Comparison of ENCODE assay signal across 21 mouse cellular contexts in genomic region chr11:46366357-46366756, GRCm38 (mm10). TPM values are rescaled to one million over a fixed set of nuclear protein-coding genes. Genes with fewer than 3 reads are reported as not detected.
"Had no signal": no experiment of that assay in that cellular context is flagged by ENCODE, and none has a peak within 500 bp of the region (broad histone marks: within the 10 kb centered on the region; RNA-seq: fewer than 3 reads in every experiment).

No protein-coding gene starts in this region.

- H3K27me3 ChIP-seq: lung, embryonic 15.5 days; midbrain, embryonic 13.5 days; midbrain, embryonic 15.5 days; neural tube, embryonic 13.5 days; neural tube, embryonic 15.5 days; stomach, embryonic 15.5 days had no signal

- ATAC-seq: lung, postnatal 0 days; midbrain, embryonic 13.5 days; midbrain, embryonic 15.5 days had no signal

- H3K4me1 ChIP-seq: lung, embryonic 15.5 days; midbrain, embryonic 13.5 days; midbrain, embryonic 15.5 days; neural tube, embryonic 13.5 days; neural tube, embryonic 15.5 days; stomach, embryonic 15.5 days had no signal

- H3K36me3 ChIP-seq: lung, embryonic 15.5 days; midbrain, embryonic 13.5 days; midbrain, embryonic 15.5 days; neural tube, embryonic 13.5 days; neural tube, embryonic 15.5 days; stomach, embryonic 15.5 days had no signal

- H3K9me3 ChIP-seq: lung, embryonic 15.5 days; megakaryocyte, embryonic 14.5 days; midbrain, embryonic 13.5 days; midbrain, embryonic 15.5 days; neural tube, embryonic 13.5 days; neural tube, embryonic 15.5 days; stomach, embryonic 15.5 days had no signal

- H3K9ac ChIP-seq: liver, embryonic 14.5 days; lung, embryonic 15.5 days; midbrain, embryonic 13.5 days; midbrain, embryonic 15.5 days; neural tube, embryonic 13.5 days; neural tube, embryonic 15.5 days; stomach, embryonic 15.5 days had no signal

- H3K4me2 ChIP-seq: lung, embryonic 15.5 days; midbrain, embryonic 11.5 days; midbrain, embryonic 13.5 days; midbrain, embryonic 15.5 days; neural tube, embryonic 13.5 days; neural tube, embryonic 15.5 days; stomach, embryonic 15.5 days had no signal

- DNase-seq: lung, adult 2 months; lung, postnatal 14 days; lung, postnatal 36 days; right cerebral cortex, postnatal 14 days; thymus, adult 2 months; thymus, postnatal 25 days had no signal

- H3K27ac ChIP-seq: liver, embryonic 14.5 days; lung, embryonic 15.5 days; macrophage; midbrain, embryonic 13.5 days; midbrain, embryonic 15.5 days; neural tube, embryonic 13.5 days; neural tube, embryonic 15.5 days; stomach, embryonic 15.5 days; stomach, postnatal 0 days had no signal

- H3K4me3 ChIP-seq: lung, embryonic 15.5 days; megakaryocyte, embryonic 14.5 days; midbrain, embryonic 13.5 days; midbrain, embryonic 15.5 days; myocyte; neural tube, embryonic 13.5 days; neural tube, embryonic 15.5 days; stomach, embryonic 15.5 days had no signal

RNA-seq across cellular contexts. Expression of gene Itk, which starts 23.0 kb away (rescaled TPM):
- polyA plus RNA-seq: midbrain, embryonic 11.5 days; midbrain, embryonic 13.5 days; midbrain, embryonic 15.5 days; neural tube, embryonic 11.5 days; neural tube, embryonic 13.5 days; neural tube, embryonic 15.5 days had no signal

RNA-seq across cellular contexts. Expression of gene Fam71b, which starts 30.0 kb away (rescaled TPM):
- total RNA-seq: midbrain, postnatal 0 days had no signal
- polyA plus RNA-seq: lung, postnatal 0 days; macrophage; midbrain, embryonic 11.5 days; midbrain, embryonic 13.5 days; midbrain, embryonic 15.5 days; midbrain, postnatal 0 days; neural tube, embryonic 11.5 days; neural tube, embryonic 13.5 days; neural tube, embryonic 15.5 days; stomach, embryonic 15.5 days; stomach, postnatal 0 days had no signal
